Mouse (Mus musculus) hindbrain, embryonic 16.5 days (tissue): Measurements from ENCODE around the gene Aox2. TPM values are rescaled to one million over a fixed set of nuclear protein-coding genes. Genes with fewer than 3 reads are reported as not detected.

Source experiments
- ATAC-seq: fragments of 200-750 bp; cut with Nextera tagmentation; 2 replicates; pipeline ENCODE4 v1.8.0; 2017; ENCODE audit warnings: moderate TSS enrichment, moderate library complexity
- H3K27ac ChIP-seq: fragments of 300-500 bp; sonication (generic); 2 replicates; pipeline ENCODE4 v1.5.1; 2014; ENCODE audit warnings: low read depth, mild to moderate bottlenecking, control low read depth, low read length, moderate library complexity
- H3K27me3 ChIP-seq: fragments of 300-500 bp; sonication (generic); replicated peaks from 2 replicates; pipeline ENCODE4 v1.6.1; 2014; ENCODE audit warnings: low read length; ENCODE audit not compliant: control insufficient read depth, insufficient read depth
- H3K36me3 ChIP-seq: fragments of 300-500 bp; sonication (generic); 2 replicates; pipeline ENCODE4 v1.6.1; 2014; ENCODE audit warnings: mild to moderate bottlenecking, low read length, moderate library complexity, mixed read lengths; ENCODE audit not compliant: control insufficient read depth, insufficient read depth
- H3K4me1 ChIP-seq: fragments of 300-500 bp; sonication (generic); 2 replicates; pipeline ENCODE4 v1.6.1; 2014; ENCODE audit warnings: low read depth, low read length; ENCODE audit not compliant: control insufficient read depth, insufficient read depth
- H3K4me2 ChIP-seq: fragments of 300-500 bp; sonication (generic); 2 replicates; pipeline ENCODE4 v1.6.1; 2014; ENCODE audit warnings: mild to moderate bottlenecking, low read length, control low read depth, moderate library complexity
- H3K4me3 ChIP-seq: fragments of 300-500 bp; sonication (generic); 2 replicates; pipeline ENCODE4 v1.5.1; 2014; ENCODE audit warnings: mild to moderate bottlenecking, low read length, control low read depth, moderate library complexity
- H3K9ac ChIP-seq: fragments of 300-500 bp; sonication (generic); 2 replicates; pipeline ENCODE4 v1.6.1; 2014; ENCODE audit warnings: low read depth, mild to moderate bottlenecking, control low read depth, low read length, moderate library complexity
- H3K9me3 ChIP-seq: fragments of 300-500 bp; sonication (generic); 2 replicates; pipeline ENCODE4 v1.6.1; 2014; ENCODE audit warnings: mild to moderate bottlenecking, low read length, moderate library complexity; ENCODE audit not compliant: control insufficient read depth
- WGBS: fragments of 180-500 bp; shearing (Covaris S2); extraction: QIAGEN DNeasy Blood & Tissue Kit; methylation state at CpG from one replicate; pipeline ENCODE4 v1.1.7; 2014; 5-methylcytosine and 5-hydroxymethylcytosine counted together
- polyA plus RNA-seq: library from polyadenylated mRNA; unstranded; fragments of >200 nt; fragmentation: Nextera tagmentation; extraction: Ambion mirVana; gene quantifications from 2 replicates; pipeline ENCODE4 v1.2.1, GENCODE M21; 2015

Aox2 gene
- polyA plus RNA-seq, 1 experiment from 2014 or later = 0.09 TPM

GRCm38 (mm10) chr1:58420032-58420431 lies 141.9 kb downstream of the Aox2 start:
- Histone ChIP-seq H3K9ac (no peak overlapping the region), H3K36me3 (peaks cover 38% of the 10 kb centered on the region), H3K27me3 (no peaks in the 10 kb centered on the region), H3K4me3 (no peak overlapping the region), H3K9me3 (no peaks in the 10 kb centered on the region), H3K27ac (no peak overlapping the region), H3K4me2 (no peak overlapping the region), H3K4me1 (peaks cover 17% of the 10 kb centered on the region)
- 78% methylated on average over 10 of the region's 10 CpGs for WGBS
- ATAC-seq = no peak

DNA sequence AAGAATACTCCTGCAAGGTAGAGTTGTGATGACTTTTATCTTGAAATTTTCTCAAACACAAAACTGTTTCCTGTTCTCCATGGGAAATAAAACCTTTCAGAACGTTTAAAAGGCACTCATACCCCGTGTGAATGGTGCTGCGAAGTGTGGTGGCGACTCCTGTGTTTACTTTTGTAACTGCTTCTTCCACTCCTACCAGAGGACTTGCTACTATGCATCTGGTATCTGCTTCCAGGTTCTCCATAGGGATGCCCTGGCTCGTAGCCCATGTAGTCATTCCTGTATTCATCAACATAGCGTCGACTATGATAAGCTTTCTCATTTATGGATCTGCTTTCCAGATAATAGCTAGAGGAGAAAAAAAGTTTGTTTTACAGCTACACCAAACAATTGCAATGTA lies 142.8 kb downstream of the Aox2 start:
- WGBS = 62% methylated on average over 7 of the region's 7 CpGs
- peaks cover 34% of the 10 kb centered on the region for H3K36me3 ChIP-seq
- no peak overlapping the region for H3K9ac ChIP-seq
- peak overlapping the region; percentile 23; the same call in 1 of the 2 replicates for H3K4me2 ChIP-seq
- no peak overlapping the region for H3K27ac ChIP-seq
- ATAC-seq = no peak
- H3K9me3 ChIP-seq = no peaks in the 10 kb centered on the region
- 0 out of 2 replicates have a peak overlapping the region, but pooled peaks have one; percentile 6 for H3K4me3 ChIP-seq
- peaks cover 17% of the 10 kb centered on the region for H3K4me1 ChIP-seq
- H3K27me3 ChIP-seq = no peaks in the 10 kb centered on the region

- peak; percentile 43 for ATAC-seq
- Histone ChIP-seq H3K9me3 (no peaks in the 10 kb centered on the region), H3K27me3 (no peaks in the 10 kb centered on the region)
Observed at GRCm38 (mm10) chr1:58422879-58423278, 144.8 kb downstream of the Aox2 start.

DNA sequence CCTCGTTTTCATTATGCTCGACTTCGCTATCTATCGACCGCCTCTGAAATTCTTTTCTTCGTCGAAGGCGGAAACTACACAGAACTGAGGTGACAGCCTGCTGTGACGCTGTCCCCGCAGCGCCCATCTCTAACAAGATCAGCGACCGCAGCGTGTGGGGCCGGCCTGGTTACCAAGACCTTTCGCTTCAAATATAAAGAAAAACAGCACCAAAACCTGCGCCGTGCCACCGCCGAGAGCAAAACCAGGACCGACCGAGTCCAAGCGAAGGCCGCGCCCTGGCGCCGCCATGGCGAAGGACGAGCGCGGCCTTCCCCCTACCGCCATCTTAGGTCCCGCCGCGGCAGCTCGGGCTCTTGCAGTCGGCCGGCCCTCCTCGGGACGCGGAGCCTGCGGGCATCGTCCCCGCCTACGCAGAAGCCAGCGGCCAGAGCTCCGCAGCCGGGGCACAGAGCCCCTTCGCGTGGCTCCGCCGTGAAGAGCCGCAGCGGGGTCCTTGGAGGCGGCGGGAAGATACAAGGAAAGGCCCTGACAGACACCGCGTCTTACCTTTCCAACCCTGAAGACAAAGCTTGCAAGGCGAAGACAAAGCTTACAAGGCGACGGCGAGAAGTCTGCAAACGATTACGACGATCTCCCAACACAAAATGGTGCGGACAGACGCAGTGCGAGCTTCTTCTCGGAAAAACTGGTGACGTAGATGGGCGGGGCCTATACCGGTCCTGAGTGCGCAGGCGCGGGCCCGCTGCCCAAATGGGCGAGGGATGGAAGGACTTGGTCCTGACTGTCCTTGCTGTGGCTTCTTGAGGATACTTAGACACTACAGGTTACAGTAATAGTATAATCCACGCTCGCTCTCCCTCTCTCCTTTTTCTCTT lies 145.5 kb downstream of the Aox2 start, which contains the start of gene Clk1:
Gene Clk1, minus strand, starts transcription at position 696 of the 878 bp plus-strand sequence.
- H3K9me3 ChIP-seq = no peaks in the 10 kb centered on the region
- H3K27ac ChIP-seq = peak within 1 kb of the TSS; percentile 99
- H3K4me3 ChIP-seq = peak within 1 kb of the TSS; percentile 99
- peak within 1 kb of the TSS; percentile 100 for H3K9ac ChIP-seq
- H3K27me3 ChIP-seq = no peaks in the 10 kb centered on the region
- H3K4me2 ChIP-seq = peak within 1 kb of the TSS; percentile 83
- H3K4me1 ChIP-seq = peaks cover 17% of the 10 kb centered on the region
- peaks cover 12% of the 10 kb centered on the region for H3K36me3 ChIP-seq
- WGBS = 1% methylated on average over 79 of the region's 79 CpGs
- peak; percentile 96 for ATAC-seq

More at GRCm38 (mm10) chr1:58422879-58423278, 144.8 kb downstream of the Aox2 start:
- H3K36me3 ChIP-seq = peaks cover 20% of the 10 kb centered on the region
- peak overlapping the region; percentile 99 for H3K4me3 ChIP-seq
- H3K4me2 ChIP-seq = peak overlapping the region; percentile 83
- 6% methylated on average over 13 of the region's 13 CpGs for WGBS
- peak overlapping the region; percentile 99 for H3K27ac ChIP-seq
- H3K9ac ChIP-seq = peak overlapping the region; percentile 100
- H3K4me1 ChIP-seq = peaks cover 17% of the 10 kb centered on the region

DNA sequence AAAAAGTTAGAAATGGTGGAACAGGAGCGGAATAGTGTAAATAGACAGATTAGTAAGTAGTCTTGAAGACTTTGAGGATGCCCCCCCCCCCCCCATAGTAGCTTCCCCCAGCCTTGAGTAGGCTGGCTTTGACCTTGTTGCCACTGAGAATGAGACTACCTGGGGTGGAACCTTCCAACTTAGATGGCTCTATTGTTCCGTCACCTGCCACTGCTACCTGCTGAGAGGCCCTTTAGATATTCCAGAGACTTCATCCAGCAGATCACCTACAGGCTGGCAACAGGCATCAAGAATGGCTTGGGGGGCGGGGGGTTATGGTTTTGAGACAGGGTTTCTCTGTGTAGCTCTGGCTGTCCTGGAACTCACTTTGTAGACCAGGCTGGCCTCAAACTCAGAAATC lies 146.4 kb downstream of the Aox2 start:
- no peak overlapping the region for H3K4me3 ChIP-seq
- H3K27ac ChIP-seq = no peak overlapping the region
- WGBS = 86% methylated on average over 3 of the region's 3 CpGs
- no peaks in the 10 kb centered on the region for H3K27me3 ChIP-seq
- no peak overlapping the region for H3K4me2 ChIP-seq
- H3K9ac ChIP-seq = no peak overlapping the region
- no peaks in the 10 kb centered on the region for H3K9me3 ChIP-seq
- H3K36me3 ChIP-seq = peaks cover 8% of the 10 kb centered on the region; the same call in 1 of the 2 replicates
- H3K4me1 ChIP-seq = peaks cover 17% of the 10 kb centered on the region
- ATAC-seq = no peak

Other genes starting within 250 kb of the Aox2 start
- 0.36 and 0.50 TPM in 2 replicates for gene Aox1, start 248.4 kb upstream of the Aox2 start, polyA plus RNA-seq
- gene Aox3, start 165.2 kb upstream of the Aox2 start, polyA plus RNA-seq = 0.37 and 0.38 TPM in 2 replicates
- gene Aox4, start 67.9 kb upstream of the Aox2 start, polyA plus RNA-seq = 0.29 and 0.59 TPM in 2 replicates
- gene Bzw1, start 114.6 kb downstream of the Aox2 start, polyA plus RNA-seq = 322 TPM in 2 replicates
- gene Clk1, start 145.7 kb downstream of the Aox2 start, polyA plus RNA-seq = 150 and 151 TPM in 2 replicates
- gene Nif3l1, start 166.8 kb downstream of the Aox2 start, polyA plus RNA-seq = 49.6 and 50.7 TPM in 2 replicates
- gene Ppil3, start 167.2 kb downstream of the Aox2 start, polyA plus RNA-seq = 47.7 and 51.0 TPM in 2 replicates
- 18.9 and 20.5 TPM in 2 replicates for gene Orc2, start 226.8 kb downstream of the Aox2 start, polyA plus RNA-seq